Mouse (Mus musculus) heart, adult 2 months (tissue): ENCODE data around the gene Dcbld2.

Experiments used
- CTCF ChIP-seq: fragments of 200-600 bp; IDR thresholded peaks from 2 replicates; pipeline ENCODE4 v1.8.1; 2022; ENCODE audit warnings: antibody characterized with exemption, mild to moderate bottlenecking, moderate library complexity
- EP300 ChIP-seq: fragments of 200-500 bp; IDR thresholded peaks from 2 replicates; pipeline ENCODE4 v1.6.1; 2011; ENCODE audit warnings: low read depth, low read length, control low read depth; ENCODE audit not compliant: insufficient read depth
- POLR2A ChIP-seq: fragments of 200-500 bp; IDR thresholded peaks from 2 replicates; pipeline ENCODE4 v1.6.1; 2011; ENCODE audit warnings: mild to moderate bottlenecking, low read depth, low read length, control low read depth; ENCODE audit not compliant: insufficient read depth

GRCm38 (mm10) chr16:58451647-58452046, 43.4 kb downstream of the Dcbld2 start:
- TF ChIP-seq CTCF (peak; percentile 65), POLR2A (no peak), EP300 (no peak)
